Mouse (Mus musculus) C3H10T1/2 (cell line): ENCODE data around the gene P3h1. TPM values are rescaled to one million over a fixed set of nuclear protein-coding genes. Genes with fewer than 3 reads are reported as not detected.

Source experiments
- polyA plus RNA-seq, 2 experiments: library from polyadenylated mRNA; unstranded; fragments of >200 nt; fragmentation: generic; extraction: Trizol; gene quantifications; one replicate each; pipeline ENCODE4 v1.2.1; 2012; ENCODE audit warnings: missing spikeins in 2 of 2

Gene P3h1
- polyA plus RNA-seq: 10 to 100 TPM in 1 of 2 experiments, 1 to 10 TPM in 1; 9.0 to 47.6 TPM

GRCm38 (mm10) chr4:119232410-119233255 lies at the start of gene P3h1, which contains the start of gene AU022252:
Gene P3h1 (plus strand): TSS chr4:119232915.
Gene AU022252 (minus strand): TSS chr4:119232712.

DNA sequence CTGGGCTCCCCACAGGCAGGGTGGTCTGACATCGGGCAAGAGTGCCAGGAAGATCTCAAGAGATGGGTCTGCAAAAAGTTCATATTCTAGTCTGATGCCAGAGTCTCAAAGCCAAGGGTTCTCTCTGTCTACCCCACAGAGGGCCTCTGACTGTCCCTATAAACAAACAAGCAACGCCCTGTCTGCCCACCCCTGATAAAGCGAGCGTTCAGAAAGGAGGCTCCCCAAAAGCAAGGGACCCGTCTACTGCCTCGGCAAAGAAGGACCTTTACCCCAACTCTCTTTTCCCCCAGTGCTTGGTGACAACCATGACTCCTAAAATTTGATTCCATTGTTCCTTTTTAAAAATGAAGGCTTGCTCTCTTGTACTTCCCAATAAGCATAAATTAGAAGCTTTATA lies 42.9 kb upstream of the P3h1 start, which contains the start of gene Ermap:
TSS of gene Ermap (minus strand) at position 148 of the 400 bp plus-strand sequence.

GRCm38 (mm10) chr4:119194909-119195581 lies 37.7 kb upstream of the P3h1 start, which contains the start of gene Svbp:
Gene Svbp (plus strand): TSS chr4:119195306.

DNA sequence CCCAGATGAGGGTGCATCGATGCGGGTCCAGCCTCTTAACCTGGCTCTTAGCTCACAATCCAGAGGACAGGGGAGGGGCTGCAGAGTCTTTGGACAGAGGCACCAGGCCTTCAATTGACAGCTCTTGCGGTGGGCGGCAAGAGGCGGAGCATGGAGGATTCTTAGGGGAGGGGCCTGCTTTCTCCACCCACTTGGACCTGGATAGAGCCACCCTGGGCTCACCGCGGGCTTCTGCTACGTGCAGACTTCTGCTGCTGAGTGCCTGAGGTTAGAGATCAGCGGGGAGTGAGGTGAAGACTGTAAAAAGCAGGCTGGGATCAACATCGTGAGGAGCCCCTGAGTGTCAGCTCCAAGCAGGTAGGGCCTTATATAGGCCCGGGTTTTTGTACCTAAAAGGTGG lies 14.5 kb upstream of the P3h1 start, which contains the start of gene Tmem269:
TSS of gene Tmem269 (minus strand) at position 49 of the 400 bp plus-strand sequence.

DNA sequence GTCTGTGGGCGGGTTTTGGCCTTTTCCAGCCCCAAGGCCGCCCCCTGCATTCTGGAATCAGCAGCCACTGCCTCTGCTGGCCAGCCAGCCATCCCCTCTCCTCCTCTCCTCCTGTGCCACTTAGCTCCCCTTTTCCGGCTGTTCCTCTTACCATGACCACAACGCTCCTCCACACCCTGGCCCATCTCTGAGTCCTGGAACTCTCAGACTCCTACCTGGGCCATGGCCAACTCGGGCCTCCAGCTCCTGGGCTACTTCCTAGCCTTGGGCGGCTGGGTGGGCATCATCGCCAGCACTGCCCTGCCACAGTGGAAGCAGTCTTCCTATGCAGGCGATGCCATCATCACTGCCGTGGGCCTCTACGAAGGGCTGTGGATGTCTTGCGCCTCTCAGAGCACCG lies 22.6 kb downstream of the P3h1 start, which contains the start of gene Cldn19:
TSS of gene Cldn19 (plus strand) at position 64 of the 400 bp plus-strand sequence.

GRCm38 (mm10) chr4:119294415-119295133 lies 61.9 kb downstream of the P3h1 start, which contains the start of gene Ybx1:
Gene Ybx1 (minus strand): TSS chr4:119294604.

Other genes with a start within 250 kb of the P3h1 start
- gene Slc2a1, start 124.2 kb upstream of the P3h1 start, polyA plus RNA-seq: 10 to 100 TPM; 20.9 to 23.8 TPM
- gene Zfp691, start 58.7 kb upstream of the P3h1 start, polyA plus RNA-seq: 1 to 10 TPM; 1.1 to 6.2 TPM
- under 1 TPM in 1 of 2 experiments, not detected in 1; 0.01 TPM for gene Ermap, start 42.9 kb upstream of the P3h1 start, polyA plus RNA-seq
- 100 to 1,000 TPM in 1 of 2 experiments, 10 to 100 TPM in 1; 49.4 to 100 TPM for gene Svbp, start 37.6 kb upstream of the P3h1 start, polyA plus RNA-seq
- gene Tmem269, start 14.7 kb upstream of the P3h1 start, polyA plus RNA-seq: not detected
- 10 to 100 TPM in 1 of 2 experiments, 1 to 10 TPM in 1; 7.5 to 13.2 TPM for gene AU022252, start 203 bp upstream of the P3h1 start, polyA plus RNA-seq
- gene Cldn19, start 22.5 kb downstream of the P3h1 start, polyA plus RNA-seq: 10 to 100 TPM in 1 of 2 experiments, under 1 TPM in 1; 0.04 to 18.1 TPM
- 100 to 1,000 TPM; 229 to 540 TPM for gene Ybx1, start 61.7 kb downstream of the P3h1 start, polyA plus RNA-seq
- gene Ppih, start 87.6 kb downstream of the P3h1 start, polyA plus RNA-seq: 10 to 100 TPM; 47.7 to 59.2 TPM
- gene Ccdc30, start 182.6 kb downstream of the P3h1 start, polyA plus RNA-seq: under 1 TPM in 1 of 2 experiments, not detected in 1; 0.12 TPM
- 10 to 100 TPM in 1 of 2 experiments, 1 to 10 TPM in 1; 7.8 to 15.0 TPM for gene Ppcs, start 189.5 kb downstream of the P3h1 start, polyA plus RNA-seq
- under 1 TPM in 1 of 2 experiments, not detected in 1; 0.06 TPM for gene Zmynd12, start 189.9 kb downstream of the P3h1 start, polyA plus RNA-seq